ENCODE assay signal across 7 mouse cellular contexts in the genomic region with DNA sequence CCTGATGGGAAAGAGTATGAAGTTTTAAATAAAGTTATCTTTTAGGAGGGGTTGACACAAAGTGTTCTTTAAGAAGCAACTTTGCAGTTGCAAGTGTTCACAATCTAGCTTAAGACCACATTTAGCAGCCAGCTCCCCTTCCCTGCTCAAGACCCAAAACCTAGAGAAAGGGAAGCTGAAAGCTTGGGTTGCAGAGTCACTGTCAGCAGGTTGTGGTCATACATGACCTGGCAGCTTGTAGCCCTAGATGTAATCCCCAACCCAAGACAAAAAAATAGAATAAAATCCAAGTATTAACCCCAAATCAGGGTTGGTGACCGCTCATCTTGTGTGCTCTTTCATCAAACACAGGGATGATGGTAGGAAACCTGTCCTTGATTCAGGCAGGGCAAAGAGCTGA. TPM values are rescaled to one million over a fixed set of nuclear protein-coding genes. Genes with fewer than 3 reads are reported as not detected.
DNase-seq lines count a peak whose midpoint lies in the region; ATAC-seq lines count a peak whose summit lies in the region.

No protein-coding gene starts in this region.

- 75% methylated on average over 1 of the region's 1 CpGs for WGBS in neural tube, embryonic 11.5 days
- 72% methylated on average over 1 of the region's 1 CpGs for WGBS in forebrain, embryonic 12.5 days
- WGBS in liver, embryonic 12.5 days (ENCODE audit: insufficient replicate concordance) = 68% methylated on average over 1 of the region's 1 CpGs
- WGBS in stomach, embryonic 16.5 days = 71% methylated on average over 1 of the region's 1 CpGs

- H3K9me3 ChIP-seq in neural tube, embryonic 11.5 days (ENCODE audit: control insufficient read depth, low read length) = no peaks in the 10 kb centered on the region
- H3K9me3 ChIP-seq in forebrain, embryonic 12.5 days = no peaks in the 10 kb centered on the region
- H3K9me3 ChIP-seq in liver, embryonic 12.5 days (replicated peaks) = no peaks in the 10 kb centered on the region
- H3K9me3 ChIP-seq in stomach, embryonic 16.5 days (replicated peaks; ENCODE audit: control insufficient read depth, low read length) = no peaks in the 10 kb centered on the region

- no peak for DNase-seq in neural tube, embryonic 11.5 days (ENCODE audit: low spot score)
- DNase-seq in neural tube, embryonic 10.5 days (ENCODE audit: extremely low spot score, low spot score) = no peak
- DNase-seq in layer of hippocampus, postnatal 36 days = no peak
- no peak for DNase-seq in cerebellum, adult 11-12 months

- H3K4me1 ChIP-seq in neural tube, embryonic 11.5 days (ENCODE audit: control insufficient read depth, insufficient read depth, low read length) = peaks cover 30% of the 10 kb centered on the region
- peaks cover 48% of the 10 kb centered on the region for H3K4me1 ChIP-seq in forebrain, embryonic 12.5 days
- peaks cover 51% of the 10 kb centered on the region for H3K4me1 ChIP-seq in liver, embryonic 12.5 days
- H3K4me1 ChIP-seq in stomach, embryonic 16.5 days (ENCODE audit: control insufficient read depth, insufficient read depth, low read length) = peaks cover 43% of the 10 kb centered on the region

- H3K36me3 ChIP-seq in neural tube, embryonic 11.5 days (ENCODE audit: control insufficient read depth, insufficient read depth, low read length) = peaks cover 26% of the 10 kb centered on the region
- peaks cover 67% of the 10 kb centered on the region for H3K36me3 ChIP-seq in forebrain, embryonic 12.5 days (replicated peaks)
- peaks cover 74% of the 10 kb centered on the region for H3K36me3 ChIP-seq in liver, embryonic 12.5 days
- H3K36me3 ChIP-seq in stomach, embryonic 16.5 days (ENCODE audit: control insufficient read depth, insufficient read depth, low read length) = peaks cover 29% of the 10 kb centered on the region

- H3K4me2 ChIP-seq in neural tube, embryonic 11.5 days (ENCODE audit: low read depth) = peak overlapping the region; percentile 73
- H3K4me2 ChIP-seq in forebrain, embryonic 12.5 days = peak overlapping the region; percentile 97
- H3K4me2 ChIP-seq in liver, embryonic 12.5 days = peak overlapping the region; percentile 93
- H3K4me2 ChIP-seq in stomach, embryonic 16.5 days (ENCODE audit: low read depth, low read length) = peak overlapping the region; percentile 68

- H3K4me3 ChIP-seq in neural tube, embryonic 11.5 days (ENCODE audit: low read depth, low read length) = peak overlapping the region; percentile 97
- peak overlapping the region; percentile 93 for H3K4me3 ChIP-seq in forebrain, embryonic 12.5 days (replicated peaks)
- H3K4me3 ChIP-seq in liver, embryonic 12.5 days = peak overlapping the region; percentile 95
- peak overlapping the region; percentile 84 for H3K4me3 ChIP-seq in stomach, embryonic 16.5 days (replicated peaks; ENCODE audit: low read length)

- no peak overlapping the region for H3K27ac ChIP-seq in neural tube, embryonic 11.5 days (ENCODE audit: low read depth, low read length)
- peak overlapping the region; percentile 95; the same call in 1 of the 2 replicates for H3K27ac ChIP-seq in forebrain, embryonic 12.5 days
- peak overlapping the region; percentile 97 for H3K27ac ChIP-seq in liver, embryonic 12.5 days
- no peak overlapping the region for H3K27ac ChIP-seq in stomach, embryonic 16.5 days (ENCODE audit: low read length)

- no peak for ATAC-seq in neural tube, embryonic 11.5 days (ENCODE audit: insufficient read depth, low FRiP score, low TSS enrichment)
- no peak for ATAC-seq in forebrain, embryonic 12.5 days (ENCODE audit: low FRiP score)
- ATAC-seq in liver, embryonic 12.5 days = no peak
- no peak for ATAC-seq in stomach, embryonic 16.5 days (ENCODE audit: insufficient read depth, low FRiP score)

- peak overlapping the region; percentile 88 for H3K9ac ChIP-seq in neural tube, embryonic 11.5 days (ENCODE audit: low read length)
- H3K9ac ChIP-seq in forebrain, embryonic 12.5 days = peak overlapping the region; percentile 91
- peak overlapping the region; percentile 96 for H3K9ac ChIP-seq in liver, embryonic 12.5 days
- H3K9ac ChIP-seq in stomach, embryonic 16.5 days (ENCODE audit: low read length) = peak overlapping the region; percentile 89

- no peaks in the 10 kb centered on the region for H3K27me3 ChIP-seq in neural tube, embryonic 11.5 days (ENCODE audit: control insufficient read depth, insufficient read depth, low read length)
- H3K27me3 ChIP-seq in forebrain, embryonic 12.5 days = no peaks in the 10 kb centered on the region
- no peaks in the 10 kb centered on the region for H3K27me3 ChIP-seq in liver, embryonic 12.5 days (replicated peaks)
- no peaks in the 10 kb centered on the region for H3K27me3 ChIP-seq in stomach, embryonic 16.5 days (ENCODE audit: control insufficient read depth, insufficient read depth, low read length)

RNA-seq across cellular contexts. Expression of a gene that starts 1.3 kb away (rescaled TPM):
- polyA plus RNA-seq in neural tube, embryonic 11.5 days (2014; fragmentation: Nextera tagmentation; extraction: Ambion mirVana) = 51.6 and 56.8 TPM in 2 replicates
- polyA plus RNA-seq in forebrain, embryonic 12.5 days (2016; fragmentation: Nextera tagmentation; extraction: Ambion mirVana) = 100 and 104 TPM in 2 replicates
- 58.9 and 63.6 TPM in 2 replicates for polyA plus RNA-seq in liver, embryonic 12.5 days (2016; fragmentation: Nextera tagmentation; extraction: Ambion mirVana)
- 55.0 and 59.9 TPM in 2 replicates for polyA plus RNA-seq in stomach, embryonic 16.5 days (2015; fragmentation: Nextera tagmentation; extraction: Ambion mirVana)
- total RNA-seq in layer of hippocampus, postnatal 36 days (2021) = 100 to 1,000 TPM; 142 to 174 TPM

RNA-seq across cellular contexts. Expression of a gene that starts 1.6 kb away (rescaled TPM):
- polyA plus RNA-seq in neural tube, embryonic 11.5 days (2014; fragmentation: Nextera tagmentation; extraction: Ambion mirVana) = 114 and 120 TPM in 2 replicates
- 180 and 187 TPM in 2 replicates for polyA plus RNA-seq in forebrain, embryonic 12.5 days (2016; fragmentation: Nextera tagmentation; extraction: Ambion mirVana)
- polyA plus RNA-seq in liver, embryonic 12.5 days (2016; fragmentation: Nextera tagmentation; extraction: Ambion mirVana) = 73.6 and 79.1 TPM in 2 replicates
- polyA plus RNA-seq in stomach, embryonic 16.5 days (2015; fragmentation: Nextera tagmentation; extraction: Ambion mirVana) = 78.9 and 88.5 TPM in 2 replicates
- total RNA-seq in layer of hippocampus, postnatal 36 days (2021) = 100 to 1,000 TPM; 178 to 183 TPM

RNA-seq across cellular contexts. Expression of a gene that starts 26.5 kb away (rescaled TPM):
- 178 and 203 TPM in 2 replicates for polyA plus RNA-seq in neural tube, embryonic 11.5 days (2014; fragmentation: Nextera tagmentation; extraction: Ambion mirVana)
- polyA plus RNA-seq in forebrain, embryonic 12.5 days (2016; fragmentation: Nextera tagmentation; extraction: Ambion mirVana) = 170 and 173 TPM in 2 replicates
- polyA plus RNA-seq in liver, embryonic 12.5 days (2016; fragmentation: Nextera tagmentation; extraction: Ambion mirVana) = 176 and 179 TPM in 2 replicates
- 240 and 266 TPM in 2 replicates for polyA plus RNA-seq in stomach, embryonic 16.5 days (2015; fragmentation: Nextera tagmentation; extraction: Ambion mirVana)
- 100 to 1,000 TPM; 123 to 131 TPM for total RNA-seq in layer of hippocampus, postnatal 36 days (2021)

RNA-seq across cellular contexts. Expression of a gene that starts 28.9 kb away (rescaled TPM):
- 1.1 and 2.1 TPM in 2 replicates for polyA plus RNA-seq in neural tube, embryonic 11.5 days (2014; fragmentation: Nextera tagmentation; extraction: Ambion mirVana)
- polyA plus RNA-seq in forebrain, embryonic 12.5 days (2016; fragmentation: Nextera tagmentation; extraction: Ambion mirVana) = 0.87 and 1.4 TPM in 2 replicates
- polyA plus RNA-seq in liver, embryonic 12.5 days (2016; fragmentation: Nextera tagmentation; extraction: Ambion mirVana) = 0.20 and 0.25 TPM in 2 replicates
- polyA plus RNA-seq in stomach, embryonic 16.5 days (2015; fragmentation: Nextera tagmentation; extraction: Ambion mirVana) = 17.5 and 21.3 TPM in 2 replicates
- 1 to 10 TPM; 3.3 to 5.4 TPM for total RNA-seq in layer of hippocampus, postnatal 36 days (2021)

RNA-seq across cellular contexts. Expression of a gene that starts 30.1 kb away (rescaled TPM):
- polyA plus RNA-seq in neural tube, embryonic 11.5 days (2014; fragmentation: Nextera tagmentation; extraction: Ambion mirVana) = 1,299 and 1,352 TPM in 2 replicates
- 1,181 and 1,289 TPM in 2 replicates for polyA plus RNA-seq in forebrain, embryonic 12.5 days (2016; fragmentation: Nextera tagmentation; extraction: Ambion mirVana)
- 1,562 and 1,574 TPM in 2 replicates for polyA plus RNA-seq in liver, embryonic 12.5 days (2016; fragmentation: Nextera tagmentation; extraction: Ambion mirVana)
- polyA plus RNA-seq in stomach, embryonic 16.5 days (2015; fragmentation: Nextera tagmentation; extraction: Ambion mirVana) = 1,502 and 1,716 TPM in 2 replicates
- total RNA-seq in layer of hippocampus, postnatal 36 days (2021) = 100 to 1,000 TPM; 358 to 400 TPM

Comparison
In these comparisons a context has a peak if more than half of its experiments do, and no peak if none do; other contexts are left out.
1. H3K27ac ChIP-seq: peak in forebrain, embryonic 12.5 days (single experiment) and liver, embryonic 12.5 days (single experiment); none in neural tube, embryonic 11.5 days (single experiment) and stomach, embryonic 16.5 days (single experiment).
2. Peak in every context shown above with its lines, with median percentiles within 50 percentile points of each other: H3K4me2 ChIP-seq, H3K4me3 ChIP-seq and H3K9ac ChIP-seq.